Mouse (Mus musculus) gastrocnemius, postnatal 25 days (tissue): ENCODE data around the gene Fbxl2. TPM values are rescaled to one million over a fixed set of nuclear protein-coding genes. Genes with fewer than 3 reads are reported as not detected.

Experiments used
- DNase-seq: peaks from one replicate; pipeline ENCODE4 v3.0.0; 2022
- total RNA-seq, 2 experiments: library from RNA; stranded (reverse); gene quantifications; 1 replicate in 1 of 2; 2 replicates in 1 of 2; pipeline ENCODE4 v1.2.3; 2021

The Fbxl2 gene
- total RNA-seq, 2 experiments from 2014 or later = 0.96 to 1.0 TPM

DNA sequence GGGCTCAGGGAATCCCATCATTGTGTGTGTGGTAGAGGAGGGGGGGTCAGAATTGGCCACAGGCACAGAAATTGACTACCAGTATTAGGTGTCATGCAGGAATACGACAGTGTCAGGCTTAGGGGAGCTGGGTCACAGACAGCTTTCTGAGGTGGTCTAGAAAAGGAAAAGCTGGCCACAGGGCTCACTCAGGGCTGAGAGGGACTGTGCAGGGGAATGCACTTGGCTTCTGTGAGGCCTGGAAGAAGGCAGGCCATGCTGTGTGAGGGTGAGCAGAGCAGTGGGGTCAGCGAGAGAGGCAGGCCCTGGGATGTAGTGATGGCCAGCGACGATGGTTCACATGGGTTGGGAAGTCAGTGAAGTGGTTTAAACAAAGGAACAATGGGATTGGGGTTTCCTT lies 72.1 kb downstream of the Fbxl2 start:
- no peak for DNase-seq

DNA sequence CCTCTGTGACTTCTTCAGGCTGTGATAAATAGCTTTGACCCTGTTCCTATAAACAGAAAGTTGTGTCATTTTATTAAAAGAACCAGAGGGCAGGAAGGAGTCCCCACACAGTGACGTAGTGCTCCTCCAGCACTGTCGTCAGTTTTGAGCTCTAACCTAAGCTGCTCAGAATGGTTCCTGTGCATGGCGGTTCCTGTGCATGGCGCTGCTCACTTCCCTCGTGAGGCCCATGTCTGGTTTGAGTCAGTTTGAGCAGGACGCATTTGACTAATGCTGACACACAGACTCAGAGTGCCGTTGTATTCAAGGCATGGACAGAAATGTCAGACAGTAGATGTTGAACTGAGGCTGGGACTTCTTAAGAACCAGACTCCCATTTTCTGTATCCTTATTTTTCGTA lies 74.4 kb downstream of the Fbxl2 start:
- no peak for DNase-seq

DNA sequence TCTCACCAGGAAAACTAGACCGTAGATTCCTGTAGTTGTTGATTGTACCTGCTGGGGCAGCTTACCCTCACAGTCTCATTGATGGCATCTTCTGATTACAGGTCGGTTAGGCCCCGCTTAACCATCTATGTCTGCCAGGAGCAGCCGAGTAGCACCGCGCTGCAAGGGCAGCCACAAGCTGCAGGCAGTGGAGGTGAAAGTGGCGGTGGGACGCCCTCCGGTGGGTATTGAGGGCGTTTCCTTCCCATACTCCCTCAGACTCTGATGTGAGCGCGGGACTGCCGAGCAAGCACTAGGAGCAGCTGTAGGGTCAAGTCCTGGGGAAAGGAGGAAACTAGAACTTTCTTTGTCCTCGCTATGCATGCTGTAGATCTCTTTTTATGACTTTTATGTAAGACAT lies 76.0 kb downstream of the Fbxl2 start:
- no peak for DNase-seq

GRCm38 (mm10) chr9:113969399-113969798 lies 76.6 kb downstream of the Fbxl2 start:
- no peak for DNase-seq

DNA sequence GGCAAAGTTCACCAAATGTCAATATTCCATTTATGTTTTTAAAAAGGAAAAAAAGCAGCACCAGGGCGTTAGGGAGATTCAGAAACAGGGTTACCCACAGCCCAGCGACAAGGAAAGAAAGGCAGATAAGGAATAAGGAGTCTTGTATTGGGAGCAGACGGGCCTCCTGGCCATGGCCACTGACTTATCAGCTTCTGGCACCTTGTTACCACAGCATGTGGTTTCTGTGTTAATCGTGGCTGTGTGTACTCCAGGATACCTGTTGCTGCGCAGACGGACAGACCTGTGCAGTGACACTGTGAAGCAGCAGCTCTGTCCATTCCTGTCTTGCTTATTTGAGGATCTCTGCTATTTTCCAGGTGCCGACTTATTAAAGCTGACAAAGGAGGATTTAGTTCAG lies 77.0 kb downstream of the Fbxl2 start:
- no peak for DNase-seq

- no peak for DNase-seq
Measured at GRCm38 (mm10) chr9:113966838-113967237, 79.2 kb downstream of the Fbxl2 start.

GRCm38 (mm10) chr9:113964415-113964814 lies 81.6 kb downstream of the Fbxl2 start:
- DNase-seq = no peak

DNA sequence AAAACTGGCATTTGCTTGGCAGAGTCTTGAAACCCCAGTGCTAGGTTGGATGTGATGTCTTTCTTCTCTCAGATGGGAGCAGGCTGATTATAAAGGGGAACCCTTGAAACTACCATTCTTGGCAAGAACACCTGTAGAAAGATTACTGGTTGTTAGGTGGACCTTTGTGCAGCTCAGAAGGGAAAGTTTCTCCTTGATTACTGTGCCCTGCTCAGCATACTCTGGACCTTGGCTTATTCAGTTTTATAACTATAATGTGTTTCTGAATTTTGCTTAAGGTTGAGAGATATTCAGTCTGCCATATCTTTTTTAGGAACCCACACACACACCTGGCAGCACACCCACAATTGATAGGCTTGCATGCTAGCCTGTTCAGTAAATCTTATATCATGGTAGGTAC lies 82.3 kb downstream of the Fbxl2 start:
- DNase-seq = no peak

- DNase-seq = no peak
Measured at GRCm38 (mm10) chr9:113957777-113958176, 88.2 kb downstream of the Fbxl2 start.

DNA sequence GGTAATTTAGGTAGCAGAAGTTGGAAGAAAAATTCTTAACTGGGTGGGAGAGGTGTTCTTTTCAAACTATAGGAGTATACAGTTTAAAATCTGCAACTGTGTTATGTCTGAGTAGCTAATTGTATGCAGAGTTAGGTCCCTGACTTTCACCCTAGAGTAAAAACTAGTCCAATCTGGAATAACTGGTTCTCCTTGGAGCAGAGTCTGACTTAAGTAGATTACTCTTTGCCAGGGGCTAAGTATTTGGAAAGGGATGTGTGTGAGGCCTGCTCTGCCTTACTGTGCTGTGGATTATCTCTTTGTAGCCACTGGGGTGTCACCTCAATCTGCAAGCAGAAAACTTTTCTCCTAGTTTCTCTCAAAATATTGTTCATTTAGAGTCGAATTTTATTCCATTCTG lies 98.8 kb downstream of the Fbxl2 start:
- DNase-seq = no peak

- DNase-seq = no peak
Measured at GRCm38 (mm10) chr9:113943372-113943771, 102.6 kb downstream of the Fbxl2 start.

DNA sequence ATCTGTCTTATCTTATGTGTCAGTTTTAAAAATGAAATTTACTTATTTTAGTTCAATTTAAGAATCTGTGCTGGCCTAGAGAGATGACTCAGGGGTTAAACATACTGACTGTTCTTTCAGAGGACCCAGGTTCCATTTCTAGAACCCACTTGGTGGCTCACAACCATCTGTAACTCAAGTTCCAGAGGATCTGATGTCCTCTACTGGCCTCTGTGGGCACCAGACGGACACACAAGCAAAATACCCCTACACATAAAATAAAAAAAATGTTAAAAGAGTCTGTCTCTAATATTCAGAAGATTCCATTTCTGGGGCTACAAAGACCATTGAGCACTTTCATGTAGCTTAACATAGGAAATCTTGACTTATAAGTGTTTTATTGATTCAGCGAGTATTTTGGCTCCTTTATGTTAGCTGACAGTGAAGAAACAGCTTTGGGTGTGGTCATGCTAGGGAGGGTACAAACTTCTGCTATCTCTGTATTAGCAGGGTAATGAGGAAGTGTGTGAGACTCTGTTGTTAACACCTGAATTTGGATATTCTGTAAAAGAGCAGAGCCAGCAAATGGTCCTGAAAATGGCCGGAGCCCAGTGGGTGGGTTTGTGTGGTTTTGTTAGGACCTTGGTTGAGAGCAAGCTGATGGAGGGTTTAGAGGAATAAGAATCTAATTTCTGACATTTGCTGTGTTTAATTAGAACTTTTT lies 104.7 kb downstream of the Fbxl2 start:
- DNase-seq = no peak

- no peak for DNase-seq
Measured at GRCm38 (mm10) chr9:113939063-113939850, 106.7 kb downstream of the Fbxl2 start.

GRCm38 (mm10) chr9:113935638-113936037 lies 110.4 kb downstream of the Fbxl2 start:
- no peak for DNase-seq

DNA sequence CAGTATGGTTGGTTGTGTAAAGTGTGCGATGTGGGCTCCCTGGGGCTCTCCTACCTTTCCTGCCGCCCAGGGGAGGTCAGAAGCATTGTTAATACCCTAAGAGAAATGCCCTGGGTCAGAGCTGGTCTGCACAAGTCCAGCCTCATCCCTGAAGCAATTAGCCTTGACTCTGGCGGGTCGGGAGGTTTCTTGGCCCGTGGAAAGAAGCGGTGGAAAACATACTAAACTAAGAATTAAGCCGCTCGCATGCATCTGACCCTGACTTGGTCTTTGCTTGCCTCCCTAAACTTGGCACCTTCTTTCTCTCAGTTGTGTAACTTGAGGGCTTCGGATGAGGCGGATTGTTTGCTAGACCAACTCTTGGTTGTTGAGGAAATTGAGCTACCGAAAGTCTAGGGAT lies 113.5 kb downstream of the Fbxl2 start:
- DNase-seq = no peak

DNA sequence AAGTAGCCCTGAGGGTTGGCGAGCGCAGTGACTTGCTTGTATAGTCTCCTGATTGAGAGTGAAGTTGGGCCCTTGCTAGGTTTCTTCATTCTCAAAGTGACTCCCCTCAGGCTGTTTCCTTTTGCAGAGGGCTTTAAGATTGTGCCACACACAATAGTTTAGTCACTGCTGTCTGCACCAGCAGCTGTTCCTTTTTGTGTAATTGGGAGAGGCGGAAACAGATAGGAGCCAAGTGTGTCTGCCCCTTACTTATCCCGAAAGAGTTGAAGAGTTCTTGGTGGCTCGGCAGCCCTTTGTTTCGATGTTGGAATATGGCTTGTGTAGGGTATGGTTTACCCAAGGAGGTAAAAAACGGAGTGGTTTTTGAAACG lies 113.9 kb downstream of the Fbxl2 start:
- DNase-seq = no peak

DNA sequence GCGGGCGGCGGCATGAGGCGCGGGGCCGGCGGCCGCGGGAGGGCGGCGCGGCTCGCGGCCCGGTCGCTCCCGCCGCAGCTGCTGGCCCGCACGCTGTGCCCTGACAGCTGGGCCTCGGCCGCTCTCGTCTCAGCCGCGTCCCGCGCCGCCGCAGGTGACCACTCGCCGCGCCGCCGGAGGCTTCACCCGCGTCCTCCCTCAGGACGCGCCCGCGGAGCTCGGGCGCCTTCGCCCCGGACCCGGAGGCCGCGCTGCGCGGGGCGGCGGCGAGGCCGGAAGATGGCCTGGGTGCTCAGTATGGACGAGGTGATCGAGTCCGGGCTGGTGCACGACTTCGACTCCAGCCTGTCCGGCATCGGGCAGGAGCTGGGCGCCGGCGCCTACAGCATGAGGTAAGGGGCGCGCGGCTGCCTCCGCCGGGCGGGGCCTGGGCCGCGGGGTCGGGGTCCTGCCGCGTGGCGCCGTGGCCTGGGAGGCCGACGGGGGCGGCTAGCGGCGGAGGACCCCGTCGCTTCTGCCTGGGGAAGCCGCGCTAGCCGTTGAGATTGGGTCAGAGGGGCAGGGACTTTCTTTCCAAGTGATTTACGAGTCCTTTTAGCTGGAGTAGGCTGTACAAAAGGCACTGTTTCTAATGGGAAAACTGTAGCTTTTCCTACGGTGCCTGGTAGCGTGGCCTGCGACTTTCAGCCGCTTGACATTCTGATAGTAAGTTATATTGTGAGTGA lies 114.5 kb downstream of the Fbxl2 start:
- DNase-seq = peak; percentile 22

GRCm38 (mm10) chr9:113930534-113931374 lies 115.2 kb downstream of the Fbxl2 start, which contains the start of gene Ubp1:
TSS of gene Ubp1 (plus strand) at chr9:113930934.
- DNase-seq = peak; percentile 98

- DNase-seq = no peak
Measured at GRCm38 (mm10) chr9:113929676-113930075, 116.3 kb downstream of the Fbxl2 start.

GRCm38 (mm10) chr9:113928591-113928990 lies 117.4 kb downstream of the Fbxl2 start:
- no peak for DNase-seq

DNA sequence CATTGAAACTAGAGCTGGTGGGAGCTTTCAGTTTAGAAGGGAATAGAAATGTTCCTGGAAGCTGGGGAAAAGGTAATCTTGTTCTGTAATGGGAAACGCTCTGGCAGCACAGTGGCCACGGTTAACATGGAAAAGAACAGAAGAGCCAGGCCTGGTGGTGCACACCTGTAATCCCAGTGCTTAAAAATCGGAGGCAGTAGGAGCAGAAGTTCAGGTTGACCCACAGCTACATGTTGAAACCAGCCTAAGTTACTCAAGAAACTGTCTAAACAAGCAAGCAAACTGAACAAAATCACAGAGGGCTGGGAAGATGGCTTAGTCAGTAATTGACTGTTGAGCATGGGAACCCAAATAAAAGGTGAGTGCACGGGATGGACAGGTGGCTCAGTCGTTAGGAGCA lies 121.1 kb downstream of the Fbxl2 start:
- DNase-seq = no peak

DNA sequence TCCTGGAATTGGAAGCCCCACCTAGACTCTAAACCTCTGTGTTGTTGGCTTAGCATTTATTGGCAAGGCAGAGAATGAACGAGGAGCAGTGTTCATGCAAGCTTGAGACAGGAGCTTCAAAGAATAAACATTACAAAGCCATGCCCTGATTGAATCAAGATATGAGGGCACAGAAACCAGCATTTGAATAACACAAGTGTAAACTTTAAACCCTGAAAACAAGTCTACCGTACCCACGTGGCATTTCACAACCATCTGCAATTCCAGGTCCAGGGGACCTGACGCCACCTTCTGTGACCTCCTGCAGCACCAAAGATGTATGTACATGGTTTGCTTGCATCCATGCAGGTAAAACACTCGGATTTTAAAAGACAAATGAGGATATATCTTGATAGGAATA lies 123.3 kb downstream of the Fbxl2 start:
- no peak for DNase-seq
